ENCODE assay signal across 9 mouse cellular contexts in the genomic region with DNA sequence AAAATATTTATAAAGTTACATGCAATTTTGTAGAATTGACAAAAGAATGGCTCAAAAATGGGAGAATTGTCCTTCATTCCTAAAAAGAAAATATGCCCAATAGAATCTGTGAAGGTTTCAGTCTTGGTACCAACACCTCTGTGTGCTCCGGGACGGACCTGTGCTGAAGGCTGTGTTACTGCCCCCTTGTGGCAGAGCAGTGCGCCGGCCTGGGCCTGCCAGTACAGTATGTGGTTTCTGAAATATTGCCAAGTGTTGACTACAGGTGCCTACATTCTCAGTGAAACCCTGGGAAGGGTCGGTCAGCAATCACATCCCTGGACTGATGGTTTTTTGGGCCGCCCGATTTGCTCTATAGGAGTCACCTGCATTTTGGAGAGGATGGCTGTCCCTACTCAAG. TPM values are rescaled to one million over a fixed set of nuclear protein-coding genes. Genes with fewer than 3 reads are reported as not detected.
DNase-seq lines count a peak whose midpoint lies in the region; ATAC-seq and TF ChIP-seq lines count a peak whose summit lies in the region.
"Had no signal": no experiment of that assay in that cellular context is flagged by ENCODE, and none has a peak within 500 bp of the region (broad histone marks: within the 10 kb centered on the region; RNA-seq: fewer than 3 reads in every experiment).

No protein-coding gene starts in this region.

- TF ChIP-seq EP300 in MEL (IDR thresholded peaks at IDR 0.05; ENCODE audit: low read depth in 1 of 2, low read length in 2 of 2), result no peak

- 0 out of 4 replicates have a peak, but pooled peaks cover 0 to 2% of the 10 kb centered on the region in 2 experiments for H3K36me3 ChIP-seq in MEL (ENCODE audit: control insufficient read depth in 1 of 2, insufficient read depth in 2 of 2, low read length in 2 of 2)
- peaks cover 89% of the 10 kb centered on the region for H3K36me3 ChIP-seq in forebrain, embryonic 14.5 days (ENCODE audit: control insufficient read depth, insufficient read depth, low read length)
- H3K36me3 ChIP-seq in lung, embryonic 16.5 days (ENCODE audit: control insufficient read depth, insufficient read depth, low read length), result peaks cover 48% of the 10 kb centered on the region

- H3K4me2 ChIP-seq in forebrain, embryonic 14.5 days (ENCODE audit: low read length), result no peak overlapping the region
- H3K4me2 ChIP-seq in lung, embryonic 16.5 days (ENCODE audit: low read depth, low read length), result no peak overlapping the region
- H3K4me2 ChIP-seq: limb, embryonic 13.5 days had no signal

- H3K27me3 ChIP-seq in MEL (ENCODE audit: control insufficient read depth in 1 of 2, insufficient read depth in 2 of 2, low read length in 2 of 2), result no peaks in the 10 kb centered on the region
- no peaks in the 10 kb centered on the region for H3K27me3 ChIP-seq in forebrain, embryonic 14.5 days (replicated peaks; ENCODE audit: control insufficient read depth, insufficient read depth, low read length)
- H3K27me3 ChIP-seq in lung, embryonic 16.5 days (ENCODE audit: control insufficient read depth, insufficient read depth, low read depth, low read length), result no peaks in the 10 kb centered on the region
- H3K27me3 ChIP-seq: limb, embryonic 13.5 days had no signal

- no peak for TF ChIP-seq POLR2A in MEL (IDR thresholded peaks at IDR 0.05; ENCODE audit: control insufficient read depth in 1 of 2, insufficient read depth in 1 of 2, low read depth in 1 of 2, low read length in 2 of 2, poor library complexity in 1 of 2)

- H3K27ac ChIP-seq in MEL (ENCODE audit: control insufficient read depth, low read depth, low read length), result no peak overlapping the region
- no peak overlapping the region for H3K27ac ChIP-seq in forebrain, embryonic 14.5 days (ENCODE audit: low read depth, low read length)
- no peak overlapping the region for H3K27ac ChIP-seq in lung, embryonic 16.5 days (ENCODE audit: low read length)
- H3K27ac ChIP-seq: limb, embryonic 13.5 days had no signal

- H3K79me2 ChIP-seq in MEL (ENCODE audit: control insufficient read depth, insufficient read depth, low read length, poor library complexity), result no peaks in the 10 kb centered on the region

- peak; percentile 84 to 96 (median 88) for TF ChIP-seq CTCF in MEL (IDR thresholded peaks at IDR 0.05 in 2 of 3, conservative IDR thresholded peaks at IDR 0.05 in 1 of 3; ENCODE audit: control insufficient read depth in 1 of 3, insufficient read depth in 1 of 3, low read depth in 2 of 3, low read length in 3 of 3, poor library complexity in 1 of 3, severe bottlenecking in 1 of 3)

- peak; percentile 79 for DNase-seq in MEL (ENCODE audit: low read depth, low spot score)
- peak; percentile 87 for DNase-seq in forebrain, embryonic 14.5 days (ENCODE audit: low spot score)
- peak; percentile 51 for DNase-seq in heart, postnatal 25 days (ENCODE audit: low spot score)
- peak; percentile 56 to 81 for DNase-seq in layer of hippocampus, adult 18-20 months (ENCODE audit: low spot score in 2 of 2)
- DNase-seq in retina, postnatal 1 day, result peak; percentile 77
- DNase-seq in thymus, postnatal 4 days, result peak; percentile 89

- intact Hi-C loops in heart, postnatal 25 days (cut with DNase I), result no loop called here

- H3K4me3 ChIP-seq in MEL (ENCODE audit: control insufficient read depth in 1 of 2, insufficient read depth in 1 of 2, low read depth in 2 of 2, low read length in 2 of 2), result no peak overlapping the region
- H3K4me3 ChIP-seq in forebrain, embryonic 14.5 days (ENCODE audit: low read depth, low read length), result no peak overlapping the region
- H3K4me3 ChIP-seq in lung, embryonic 16.5 days (ENCODE audit: low read length), result no peak overlapping the region
- H3K4me3 ChIP-seq: limb, embryonic 13.5 days had no signal

- ATAC-seq in cerebellum, adult (ENCODE audit: insufficient number of reproducible peaks, low FRiP score, low TSS enrichment), result peak; percentile 61; the same call in 1 of the 2 replicates
- ATAC-seq in forebrain, embryonic 14.5 days, result peak; percentile 86
- peak; percentile 71 for ATAC-seq in lung, embryonic 16.5 days (ENCODE audit: low read depth)

- no peaks in the 10 kb centered on the region for H3K4me1 ChIP-seq in MEL (ENCODE audit: control insufficient read depth in 1 of 2, insufficient read depth in 2 of 2, low read length in 2 of 2)
- no peaks in the 10 kb centered on the region for H3K4me1 ChIP-seq in forebrain, embryonic 14.5 days (ENCODE audit: control insufficient read depth, insufficient read depth, low read length)
- H3K4me1 ChIP-seq in lung, embryonic 16.5 days (replicated peaks; ENCODE audit: control insufficient read depth, insufficient read depth, low read length), result no peaks in the 10 kb centered on the region
- H3K4me1 ChIP-seq: limb, embryonic 13.5 days had no signal

- TF ChIP-seq RAD21 in MEL (IDR thresholded peaks at IDR 0.05; ENCODE audit: low read depth, low read length), result peak; percentile 39

- WGBS in forebrain, embryonic 14.5 days, result 32% methylated on average over 7 of the region's 7 CpGs
- 34% methylated on average over 7 of the region's 7 CpGs for WGBS in lung, embryonic 16.5 days

- no peaks in the 10 kb centered on the region for H3K9me3 ChIP-seq in MEL (replicated peaks; ENCODE audit: insufficient read depth, low read length)
- no peaks in the 10 kb centered on the region for H3K9me3 ChIP-seq in forebrain, embryonic 14.5 days (replicated peaks; ENCODE audit: control insufficient read depth, low read length)
- H3K9me3 ChIP-seq in lung, embryonic 16.5 days (ENCODE audit: control insufficient read depth, low read length), result no peaks in the 10 kb centered on the region

- no peak overlapping the region for H3K9ac ChIP-seq in MEL (ENCODE audit: control insufficient read depth, low read depth, low read length, poor library complexity, severe bottlenecking)
- H3K9ac ChIP-seq in forebrain, embryonic 14.5 days (ENCODE audit: low read length), result no peak overlapping the region
- H3K9ac ChIP-seq in lung, embryonic 16.5 days (ENCODE audit: low read length), result no peak overlapping the region
- H3K9ac ChIP-seq: limb, embryonic 13.5 days had no signal

TF ChIP-seq in MEL, 35 proteins besides CTCF, POLR2A, EP300 and RAD21 (continues in another document):
- TF ChIP-seq USF1 (IDR thresholded peaks at IDR 0.05; ENCODE audit: low read depth, low read length), result no peak
- TF ChIP-seq JUND (IDR thresholded peaks at IDR 0.05; ENCODE audit: low read depth, low read length), result no peak
- TF ChIP-seq ZC3H11A (IDR thresholded peaks at IDR 0.05; ENCODE audit: low read depth, low read length), result peak; percentile 46
- TF ChIP-seq MAZ (IDR thresholded peaks at IDR 0.05; ENCODE audit: low read depth, low read length), result no peak
- TF ChIP-seq MAFK (IDR thresholded peaks at IDR 0.05; ENCODE audit: borderline replicate concordance, low read depth, low read length), result no peak
- TF ChIP-seq HCFC1 (IDR thresholded peaks at IDR 0.05; ENCODE audit: low read depth, low read length), result 0 out of 2 replicates have a peak, but pooled peaks have one; percentile 34
- peak; percentile 46; the same call in 1 of the 2 replicates for TF ChIP-seq SIN3A (IDR thresholded peaks at IDR 0.05; ENCODE audit: low read length)
- no peak for TF ChIP-seq KAT2A (conservative IDR thresholded peaks at IDR 0.05; ENCODE audit: low read depth, low read length)
- TF ChIP-seq NRF1 (IDR thresholded peaks at IDR 0.05; ENCODE audit: insufficient read depth, low read depth, low read length, poor library complexity, severe bottlenecking), result no peak
- TF ChIP-seq MYB (IDR thresholded peaks at IDR 0.05; ENCODE audit: low read depth, low read length), result no peak
- no peak for TF ChIP-seq ELF1 (IDR thresholded peaks at IDR 0.05; ENCODE audit: low read depth, low read length)
- TF ChIP-seq CHD1 (IDR thresholded peaks at IDR 0.05; ENCODE audit: low read depth, low read length), result no peak
- TF ChIP-seq GATA1 (IDR thresholded peaks at IDR 0.05; ENCODE audit: low read depth, low read length), result no peak
- no peak for TF ChIP-seq NELFE (IDR thresholded peaks at IDR 0.05; ENCODE audit: low read depth, low read length)
- no peak for TF ChIP-seq MAX (IDR thresholded peaks at IDR 0.05; ENCODE audit: low read length)

RNA-seq across cellular contexts. Expression of a gene that starts 8.7 kb away (rescaled TPM):
- 56.4 and 61.0 TPM in 2 replicates for total RNA-seq in MEL (2012; rRNA removed)
- polyA plus RNA-seq in MEL (2012; ENCODE audit: insufficient read depth in 1 of 2, insufficient read length in 2 of 2, low read depth in 1 of 2, low replicate concordance in 2 of 2, missing spikeins in 1 of 2), result 10 to 100 TPM in 1 of 2 experiments, not detected in 1; 68.8 TPM
- polyA plus RNA-seq in forebrain, embryonic 14.5 days (2014; fragmentation: Nextera tagmentation; extraction: Ambion mirVana), result 435 and 464 TPM in 2 replicates
- 100 to 1,000 TPM; 231 to 247 TPM for total RNA-seq in heart, postnatal 25 days (2021)
- total RNA-seq in layer of hippocampus, adult 18-20 months (2021), result 100 to 1,000 TPM; 166 to 181 TPM
- 211 and 234 TPM in 2 replicates for polyA plus RNA-seq in lung, embryonic 16.5 days (2015; fragmentation: Nextera tagmentation; extraction: Ambion mirVana)

RNA-seq across cellular contexts. Expression of a gene that starts 20.3 kb away (rescaled TPM):
- 13.9 and 16.0 TPM in 2 replicates for total RNA-seq in MEL (2012; rRNA removed)
- 10 to 100 TPM in 1 of 2 experiments, not detected in 1; 35.3 TPM for polyA plus RNA-seq in MEL (2012; ENCODE audit: insufficient read depth in 1 of 2, insufficient read length in 2 of 2, low read depth in 1 of 2, low replicate concordance in 2 of 2, missing spikeins in 1 of 2)
- polyA plus RNA-seq in forebrain, embryonic 14.5 days (2014; fragmentation: Nextera tagmentation; extraction: Ambion mirVana), result 17.5 and 26.3 TPM in 2 replicates
- 100 to 1,000 TPM in 1 of 2 experiments, 10 to 100 TPM in 1; 93.0 to 105 TPM for total RNA-seq in heart, postnatal 25 days (2021)
- total RNA-seq in layer of hippocampus, adult 18-20 months (2021), result 100 to 1,000 TPM; 114 to 119 TPM
- 12.0 and 12.9 TPM in 2 replicates for polyA plus RNA-seq in lung, embryonic 16.5 days (2015; fragmentation: Nextera tagmentation; extraction: Ambion mirVana)

RNA-seq across cellular contexts. Expression of a gene that starts 53.8 kb away (rescaled TPM):
- 0.04 TPM in 1 of 2 replicates, not detected in the other for total RNA-seq in MEL (2012; rRNA removed)
- polyA plus RNA-seq in MEL (2012; ENCODE audit: insufficient read depth in 1 of 2, insufficient read length in 2 of 2, low read depth in 1 of 2, low replicate concordance in 2 of 2, missing spikeins in 1 of 2), result under 1 TPM in 1 of 2 experiments, not detected in 1; 0.11 TPM
- polyA plus RNA-seq in forebrain, embryonic 14.5 days (2014; fragmentation: Nextera tagmentation; extraction: Ambion mirVana), result 40.9 and 44.9 TPM in 2 replicates
- total RNA-seq in heart, postnatal 25 days (2021), result 10 to 100 TPM; 27.1 to 31.3 TPM
- total RNA-seq in layer of hippocampus, adult 18-20 months (2021), result 10 to 100 TPM; 88.8 to 90.1 TPM
- 13.0 and 14.4 TPM in 2 replicates for polyA plus RNA-seq in lung, embryonic 16.5 days (2015; fragmentation: Nextera tagmentation; extraction: Ambion mirVana)

RNA-seq across cellular contexts. Expression of a gene that starts 54.8 kb away (rescaled TPM):
- total RNA-seq in MEL (2012; rRNA removed), result not detected in 2 replicates
- polyA plus RNA-seq in MEL (2012; ENCODE audit: insufficient read depth in 1 of 2, insufficient read length in 2 of 2, low read depth in 1 of 2, low replicate concordance in 2 of 2, missing spikeins in 1 of 2), result not detected
- polyA plus RNA-seq in forebrain, embryonic 14.5 days (2014; fragmentation: Nextera tagmentation; extraction: Ambion mirVana), result not detected in 2 replicates
- total RNA-seq in heart, postnatal 25 days (2021), result not detected
- total RNA-seq in layer of hippocampus, adult 18-20 months (2021), result not detected
- polyA plus RNA-seq in lung, embryonic 16.5 days (2015; fragmentation: Nextera tagmentation; extraction: Ambion mirVana), result not detected in 2 replicates
- polyA plus RNA-seq: limb, embryonic 13.5 days had no signal

Comparison
In these comparisons a context has a peak if more than half of its experiments do, and no peak if none do; other contexts are left out.
1. RNA of a gene that starts 53.8 kb away (total RNA-seq): 88.8 to 90.1 TPM in layer of hippocampus, adult 18-20 months and 27.1 to 31.3 TPM in heart, postnatal 25 days; 0.04 TPM in MEL; every median in the first group is over 10 times any median in the second.
2. Peak in every context shown above with its lines, with median percentiles within 50 percentile points of each other: DNase-seq and ATAC-seq.